Mouse (Mus musculus) E14TG2a.4 (cell line): ENCODE results near the gene Sh3glb2.

Source experiments
- H3K27me3 ChIP-seq: 2 replicates; pipeline ENCODE4 v1.6.1; 2014; ENCODE audit warnings: low read length, control low read depth; ENCODE audit not compliant: insufficient read depth
- H3K36me3 ChIP-seq: 2 replicates; pipeline ENCODE4 v1.6.1; 2014; ENCODE audit warnings: low read length, control low read depth; ENCODE audit not compliant: insufficient read depth
- H3K4me1 ChIP-seq: replicated peaks from 2 replicates; pipeline ENCODE4 v1.6.1; 2014; ENCODE audit warnings: low read depth, low read length, control low read depth
- H3K4me3 ChIP-seq: replicated peaks from 2 replicates; pipeline ENCODE4 v1.5.1; 2014; ENCODE audit warnings: mild to moderate bottlenecking, low read length
- H3K9me3 ChIP-seq: 2 replicates; pipeline ENCODE4 v1.6.1; 2014; ENCODE audit warnings: low read length, control low read depth
- CTCF ChIP-seq: conservative IDR thresholded peaks from 2 replicates; pipeline ENCODE4 v1.5.1; 2014; ENCODE audit warnings: low read length
- NANOG ChIP-seq: IDR thresholded peaks from 2 replicates; pipeline ENCODE4 v1.6.1; 2014; ENCODE audit warnings: borderline replicate concordance, low read length, mixed read lengths
- POU5F1 ChIP-seq: IDR thresholded peaks from 2 replicates; pipeline ENCODE4 v1.6.1; 2014; ENCODE audit warnings: low read length, borderline replicate concordance

Sh3glb2 gene

GRCm38 (mm10) chr2:30356266-30356665 is 2.9 kb downstream of the Sh3glb2 start:
- H3K36me3 ChIP-seq: peaks cover 45% of the 10 kb centered on the region
- H3K9me3 ChIP-seq: no peaks in the 10 kb centered on the region
- peaks cover 58% of the 10 kb centered on the region for H3K4me1 ChIP-seq
- H3K4me3 ChIP-seq: 0 out of 2 replicates have a peak overlapping the region, but pooled peaks have one; percentile 1
- H3K27me3 ChIP-seq: no peaks in the 10 kb centered on the region
- TF ChIP-seq NANOG: no peak
- no peak for TF ChIP-seq CTCF
- no peak for TF ChIP-seq POU5F1

DNA sequence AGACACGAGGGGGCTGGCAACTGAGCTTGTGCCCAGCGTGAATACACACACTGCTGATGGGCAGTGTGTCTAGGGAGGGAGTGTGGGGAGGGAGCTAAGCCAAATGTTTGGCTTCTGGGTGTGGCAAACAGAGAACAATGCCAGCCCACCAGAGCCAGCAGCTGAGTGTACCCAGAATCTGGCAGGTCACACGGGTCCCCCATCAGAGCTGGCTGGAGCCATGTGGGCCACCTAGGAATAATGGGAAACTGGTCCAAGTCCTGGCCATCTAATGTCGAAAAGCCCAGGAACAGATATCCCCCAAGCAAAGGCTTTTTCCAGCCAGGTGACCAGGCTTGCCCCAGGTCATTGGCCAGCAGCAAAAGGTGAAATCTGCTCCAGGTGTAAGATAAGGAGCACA is 3.3 kb downstream of the Sh3glb2 start:
- no peak for TF ChIP-seq POU5F1
- TF ChIP-seq NANOG: no peak
- no peak for TF ChIP-seq CTCF
- no peaks in the 10 kb centered on the region for H3K9me3 ChIP-seq
- H3K27me3 ChIP-seq: no peaks in the 10 kb centered on the region
- no peak overlapping the region for H3K4me3 ChIP-seq
- H3K36me3 ChIP-seq: peaks cover 49% of the 10 kb centered on the region
- peaks cover 61% of the 10 kb centered on the region for H3K4me1 ChIP-seq

- Histone ChIP-seq H3K9me3 (no peaks in the 10 kb centered on the region), H3K4me3 (no peak overlapping the region), H3K4me1 (peaks cover 62% of the 10 kb centered on the region), H3K36me3 (peaks cover 88% of the 10 kb centered on the region), H3K27me3 (no peaks in the 10 kb centered on the region)
- peak; percentile 44 for TF ChIP-seq CTCF
- TF ChIP-seq POU5F1: no peak
These were observed 8.0 kb downstream of the Sh3glb2 start for GRCm38 (mm10) chr2:30351149-30351548.

- Histone ChIP-seq H3K9me3 (no peaks in the 10 kb centered on the region), H3K27me3 (no peaks in the 10 kb centered on the region), H3K4me1 (peaks cover 44% of the 10 kb centered on the region), H3K36me3 (peaks cover 91% of the 10 kb centered on the region), H3K4me3 (peak overlapping the region; percentile 20; the same call in 1 of the 2 replicates)
- no peak for TF ChIP-seq POU5F1
These were observed 9.9 kb downstream of the Sh3glb2 start for GRCm38 (mm10) chr2:30349196-30349595.

- Histone ChIP-seq H3K9me3 (no peaks in the 10 kb centered on the region), H3K4me3 (no peak overlapping the region), H3K27me3 (no peaks in the 10 kb centered on the region), H3K36me3 (peaks cover 100% of the 10 kb centered on the region), H3K4me1 (peaks cover 43% of the 10 kb centered on the region)
- no peak for TF ChIP-seq CTCF
These were observed 13.0 kb downstream of the Sh3glb2 start for GRCm38 (mm10) chr2:30345971-30346676.

GRCm38 (mm10) chr2:30343601-30344137 is 15.5 kb downstream of the Sh3glb2 start:
- Histone ChIP-seq H3K4me1 (peaks cover 20% of the 10 kb centered on the region), H3K27me3 (no peaks in the 10 kb centered on the region), H3K9me3 (no peaks in the 10 kb centered on the region), H3K4me3 (no peak overlapping the region), H3K36me3 (peaks cover 100% of the 10 kb centered on the region)
- TF ChIP-seq CTCF: no peak
- no peak for TF ChIP-seq NANOG
- TF ChIP-seq POU5F1: no peak

- Histone ChIP-seq H3K4me3 (no peak overlapping the region), H3K36me3 (peaks cover 100% of the 10 kb centered on the region), H3K4me1 (peaks cover 18% of the 10 kb centered on the region), H3K27me3 (no peaks in the 10 kb centered on the region), H3K9me3 (no peaks in the 10 kb centered on the region)
- TF ChIP-seq CTCF (no peak), NANOG (no peak), POU5F1 (no peak)
These were observed 16.6 kb downstream of the Sh3glb2 start for GRCm38 (mm10) chr2:30342544-30342943.

GRCm38 (mm10) chr2:30342061-30342460 is 17.1 kb downstream of the Sh3glb2 start:
- Histone ChIP-seq H3K36me3 (peaks cover 100% of the 10 kb centered on the region), H3K4me3 (no peak overlapping the region), H3K4me1 (peaks cover 22% of the 10 kb centered on the region), H3K9me3 (no peaks in the 10 kb centered on the region), H3K27me3 (no peaks in the 10 kb centered on the region)
- TF ChIP-seq POU5F1 (no peak), CTCF (no peak), NANOG (no peak)

DNA sequence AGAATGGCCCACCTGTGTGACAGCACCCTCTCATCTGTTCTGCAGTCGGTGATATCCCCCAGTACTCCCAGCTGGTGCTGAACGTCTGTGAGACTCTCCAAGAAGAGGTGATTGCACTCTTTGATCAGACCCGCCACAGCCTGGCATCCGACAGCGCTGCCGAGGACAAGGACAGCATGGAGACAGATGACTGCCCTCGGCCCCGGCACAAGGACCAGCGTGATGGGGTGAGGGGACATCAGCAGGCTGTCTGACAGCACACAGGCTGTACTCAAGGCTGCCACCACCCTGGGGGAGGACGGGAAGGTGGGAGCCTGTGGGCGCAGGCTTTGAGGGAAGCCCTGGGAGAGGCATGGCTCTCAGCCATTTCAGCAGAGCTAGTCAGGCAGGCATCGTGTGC is 22.0 kb downstream of the Sh3glb2 start:
- Histone ChIP-seq H3K9me3 (no peaks in the 10 kb centered on the region), H3K4me1 (peaks cover 54% of the 10 kb centered on the region), H3K27me3 (no peaks in the 10 kb centered on the region), H3K4me3 (peak overlapping the region; percentile 30; the same call in 1 of the 2 replicates), H3K36me3 (peaks cover 96% of the 10 kb centered on the region)
- TF ChIP-seq POU5F1: no peak
- no peak for TF ChIP-seq NANOG
- no peak for TF ChIP-seq CTCF
